Mouse (Mus musculus) bone marrow, adult 2 months (tissue): ENCODE results near the gene Tcta.

Source experiments
- CTCF ChIP-seq: fragments of 200-500 bp; IDR thresholded peaks from 2 replicates; pipeline ENCODE4 v1.5.1; 2011; ENCODE audit warnings: low read length, control low read depth; ENCODE audit not compliant: control insufficient read depth, insufficient read depth
- POLR2A ChIP-seq: fragments of 200-500 bp; IDR thresholded peaks from 2 replicates; pipeline ENCODE4 v1.6.1; 2011; ENCODE audit warnings: low read depth, mild to moderate bottlenecking, control low read depth, low read length, borderline replicate concordance; ENCODE audit not compliant: control insufficient read depth

- no peak for TF ChIP-seq CTCF
- TF ChIP-seq POLR2A: no peak
Measured at GRCm38 (mm10) chr9:108307021-108307807, 1.3 kb upstream of the Tcta start.
